Mouse (Mus musculus): ENCODE results near the gene Inpp1. TPM values are rescaled to one million over a fixed set of nuclear protein-coding genes. Genes with fewer than 3 reads are reported as not detected.

The Inpp1 gene
- polyA plus RNA-seq, 1 experiment from 2014 or later: 10.4 TPM

GRCm38 (mm10) chr1:52808456-52808855 is 9.0 kb downstream of the Inpp1 start:
- no peak for DNase-seq (ENCODE audit: low spot score)
- no peaks in the 10 kb centered on the region for H3K9me3 ChIP-seq (ENCODE audit: low read length)
- TF ChIP-seq CTCF (IDR thresholded peaks at IDR 0.05) (no peak), EP300 (IDR thresholded peaks at IDR 0.05) (no peak)
- 66% methylated on average over 6 of the region's 6 CpGs for WGBS
- H3K4me1 ChIP-seq (ENCODE audit: insufficient read depth, low read depth, low read length): no peaks in the 10 kb centered on the region
- H3K27me3 ChIP-seq (replicated peaks; ENCODE audit: insufficient read depth, low read length): no peaks in the 10 kb centered on the region
- H3K9ac ChIP-seq (replicated peaks; ENCODE audit: low read depth): no peak overlapping the region
- no peaks in the 10 kb centered on the region for H3K36me3 ChIP-seq (ENCODE audit: insufficient read depth, low read length)
- no peak overlapping the region for H3K4me3 ChIP-seq (ENCODE audit: low read depth, low read length)
- no peak overlapping the region for H3K27ac ChIP-seq (ENCODE audit: low read length)
- ATAC-seq: no peak
- no peak overlapping the region for H3K4me2 ChIP-seq (replicated peaks; ENCODE audit: low read depth, low read length)

- 81% methylated on average over 1 of the region's 1 CpGs for WGBS
- no peak overlapping the region for H3K4me2 ChIP-seq (replicated peaks; ENCODE audit: low read depth, low read length)
- H3K9me3 ChIP-seq (ENCODE audit: low read length): no peaks in the 10 kb centered on the region
- H3K27ac ChIP-seq (ENCODE audit: low read length): no peak overlapping the region
- TF ChIP-seq EP300 (IDR thresholded peaks at IDR 0.05) (no peak), CTCF (IDR thresholded peaks at IDR 0.05) (no peak)
- no peaks in the 10 kb centered on the region for H3K27me3 ChIP-seq (replicated peaks; ENCODE audit: insufficient read depth, low read length)
- H3K36me3 ChIP-seq (ENCODE audit: insufficient read depth, low read length): no peaks in the 10 kb centered on the region
- no peak overlapping the region for H3K9ac ChIP-seq (replicated peaks; ENCODE audit: low read depth)
- DNase-seq (ENCODE audit: low spot score) (no peak), ATAC-seq (no peak)
- H3K4me1 ChIP-seq (ENCODE audit: insufficient read depth, low read depth, low read length): no peaks in the 10 kb centered on the region
- no peak overlapping the region for H3K4me3 ChIP-seq (ENCODE audit: low read depth, low read length)
Observed at GRCm38 (mm10) chr1:52805041-52805440, 12.4 kb downstream of the Inpp1 start.

- ATAC-seq (no peak), DNase-seq (ENCODE audit: low spot score) (no peak)
- Histone ChIP-seq H3K4me3 (ENCODE audit: low read depth, low read length) (no peak overlapping the region), H3K27ac (ENCODE audit: low read length) (no peak overlapping the region), H3K4me2 (replicated peaks; ENCODE audit: low read depth, low read length) (no peak overlapping the region), H3K9me3 (ENCODE audit: low read length) (no peaks in the 10 kb centered on the region), H3K9ac (replicated peaks; ENCODE audit: low read depth) (no peak overlapping the region), H3K4me1 (ENCODE audit: insufficient read depth, low read depth, low read length) (no peaks in the 10 kb centered on the region), H3K27me3 (replicated peaks; ENCODE audit: insufficient read depth, low read length) (no peaks in the 10 kb centered on the region), H3K36me3 (ENCODE audit: insufficient read depth, low read length) (no peaks in the 10 kb centered on the region)
- TF ChIP-seq EP300 (IDR thresholded peaks at IDR 0.05): no peak
- no peak for TF ChIP-seq CTCF (IDR thresholded peaks at IDR 0.05)
- WGBS: 84% methylated on average over 5 of the region's 5 CpGs
Observed at GRCm38 (mm10) chr1:52802406-52802975, 15.0 kb downstream of the Inpp1 start.

GRCm38 (mm10) chr1:52801651-52802050 is 15.8 kb downstream of the Inpp1 start:
- Histone ChIP-seq H3K36me3 (ENCODE audit: insufficient read depth, low read length) (no peaks in the 10 kb centered on the region), H3K9me3 (ENCODE audit: low read length) (no peaks in the 10 kb centered on the region), H3K27ac (ENCODE audit: low read length) (no peak overlapping the region), H3K9ac (replicated peaks; ENCODE audit: low read depth) (no peak overlapping the region), H3K27me3 (replicated peaks; ENCODE audit: insufficient read depth, low read length) (no peaks in the 10 kb centered on the region), H3K4me2 (replicated peaks; ENCODE audit: low read depth, low read length) (no peak overlapping the region), H3K4me1 (ENCODE audit: insufficient read depth, low read depth, low read length) (no peaks in the 10 kb centered on the region), H3K4me3 (ENCODE audit: low read depth, low read length) (no peak overlapping the region)
- WGBS: 76% methylated on average over 5 of the region's 5 CpGs
- peak; percentile 23 for DNase-seq (ENCODE audit: low spot score)
- ATAC-seq: no peak
- TF ChIP-seq CTCF (IDR thresholded peaks at IDR 0.05) (no peak), EP300 (IDR thresholded peaks at IDR 0.05) (no peak)

- Histone ChIP-seq H3K27me3 (replicated peaks; ENCODE audit: insufficient read depth, low read length) (no peaks in the 10 kb centered on the region), H3K27ac (ENCODE audit: low read length) (no peak overlapping the region), H3K9me3 (ENCODE audit: low read length) (no peaks in the 10 kb centered on the region), H3K4me3 (ENCODE audit: low read depth, low read length) (no peak overlapping the region), H3K9ac (replicated peaks; ENCODE audit: low read depth) (no peak overlapping the region), H3K4me2 (replicated peaks; ENCODE audit: low read depth, low read length) (no peak overlapping the region), H3K36me3 (ENCODE audit: insufficient read depth, low read length) (no peaks in the 10 kb centered on the region), H3K4me1 (ENCODE audit: insufficient read depth, low read depth, low read length) (no peaks in the 10 kb centered on the region)
- DNase-seq (ENCODE audit: low spot score): peak; percentile 64
- ATAC-seq: peak; percentile 67
- whole genome bisulfite sequencing: 13% methylated on average over 3 of the region's 3 CpGs
- TF ChIP-seq EP300 (IDR thresholded peaks at IDR 0.05): no peak
- TF ChIP-seq CTCF (IDR thresholded peaks at IDR 0.05): no peak
Observed at GRCm38 (mm10) chr1:52800340-52800740, 17.1 kb downstream of the Inpp1 start.

- H3K9me3 ChIP-seq (ENCODE audit: low read length): no peaks in the 10 kb centered on the region
- no peak overlapping the region for H3K4me2 ChIP-seq (replicated peaks; ENCODE audit: low read depth, low read length)
- 45% methylated on average over 5 of the region's 5 CpGs for WGBS
- TF ChIP-seq EP300 (IDR thresholded peaks at IDR 0.05) (no peak), CTCF (IDR thresholded peaks at IDR 0.05) (no peak)
- ATAC-seq (peak; percentile 61), DNase-seq (ENCODE audit: low spot score) (peak; percentile 30)
- H3K9ac ChIP-seq (replicated peaks; ENCODE audit: low read depth): no peak overlapping the region
- no peaks in the 10 kb centered on the region for H3K36me3 ChIP-seq (ENCODE audit: insufficient read depth, low read length)
- H3K27ac ChIP-seq (ENCODE audit: low read length): no peak overlapping the region
- H3K4me1 ChIP-seq (ENCODE audit: insufficient read depth, low read depth, low read length): no peaks in the 10 kb centered on the region
- no peaks in the 10 kb centered on the region for H3K27me3 ChIP-seq (replicated peaks; ENCODE audit: insufficient read depth, low read length)
- H3K4me3 ChIP-seq (ENCODE audit: low read depth, low read length): no peak overlapping the region
Observed at GRCm38 (mm10) chr1:52799772-52800171, 17.7 kb downstream of the Inpp1 start.

Data from lung, postnatal 0 days (tissue).